Mouse (Mus musculus) urinary bladder, adult 18-20 months (tissue): ENCODE measurements around the gene Magohb.
"Not testable (repeated sequence)": the region's sequence is repeated elsewhere in the genome, so short reads cannot be mapped to it uniquely, and the experiment has no call there.

Experiments used
- DNase-seq, 2 experiments: peaks; one replicate each; pipeline ENCODE4 v3.0.0; 2022; ENCODE audit warnings: low spot score in 2 of 2, mixed read lengths in 2 of 2

The Magohb gene

DNA sequence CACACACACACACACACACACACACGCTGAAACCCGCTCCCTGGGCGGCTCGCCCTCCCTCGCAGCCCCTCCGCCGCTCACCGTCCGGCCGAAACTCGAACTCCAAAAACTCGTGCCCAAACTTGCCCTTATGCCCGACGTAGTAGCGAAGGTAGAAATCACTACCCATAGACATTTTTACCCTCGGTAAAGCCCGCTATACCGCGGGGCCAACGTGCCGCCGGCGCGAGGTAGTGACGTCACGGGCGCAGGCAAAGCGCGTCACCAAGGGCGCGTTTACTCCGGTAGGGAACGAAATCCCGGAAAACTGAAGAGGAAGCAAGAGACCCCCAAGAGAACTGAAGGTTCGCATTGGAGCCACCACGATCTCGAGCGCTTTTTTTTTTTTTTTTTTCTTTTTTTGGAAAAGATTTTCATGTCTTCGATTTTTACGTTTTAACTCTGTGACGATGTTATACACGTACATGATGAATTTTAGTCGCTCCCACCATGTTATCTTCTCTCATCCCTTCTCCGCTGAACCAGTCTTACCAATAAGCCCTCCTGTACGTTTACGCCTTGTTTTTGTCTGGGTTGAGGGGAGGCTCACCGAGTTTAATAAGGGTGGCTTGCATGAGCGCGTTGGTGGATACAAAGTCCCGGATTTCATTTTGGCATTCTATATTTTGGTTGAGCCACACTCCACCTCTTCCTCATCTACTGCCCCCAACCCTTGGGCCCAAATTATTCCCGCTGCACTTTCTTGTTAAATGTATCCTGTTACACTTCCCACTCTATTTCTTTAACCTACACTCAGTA lies at the start of gene Magohb:
TSS of gene Magohb (minus strand) at position 254 of the 798 bp plus-strand sequence.
- DNase-seq, result peak; percentile 66 to 88

DNA sequence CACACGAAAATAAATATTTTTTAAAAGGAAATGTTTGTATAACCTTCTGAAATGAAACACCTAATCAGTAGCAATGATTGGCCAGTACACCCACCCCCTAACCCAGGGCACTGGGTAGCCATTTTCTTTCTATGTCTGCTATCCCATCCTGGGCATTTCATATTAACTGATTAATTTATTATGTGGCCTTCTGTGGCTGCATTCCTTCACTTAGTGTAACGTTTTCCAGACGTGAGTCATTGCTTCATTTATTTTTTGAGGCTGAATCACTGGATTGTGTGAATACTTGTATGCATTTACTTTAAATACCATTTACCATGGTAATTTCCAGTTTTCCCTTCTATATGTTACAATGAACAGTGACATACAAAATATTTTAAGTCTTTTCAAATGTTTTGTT lies 47.0 kb upstream of the Magohb start:
- DNase-seq, result no peak

DNA sequence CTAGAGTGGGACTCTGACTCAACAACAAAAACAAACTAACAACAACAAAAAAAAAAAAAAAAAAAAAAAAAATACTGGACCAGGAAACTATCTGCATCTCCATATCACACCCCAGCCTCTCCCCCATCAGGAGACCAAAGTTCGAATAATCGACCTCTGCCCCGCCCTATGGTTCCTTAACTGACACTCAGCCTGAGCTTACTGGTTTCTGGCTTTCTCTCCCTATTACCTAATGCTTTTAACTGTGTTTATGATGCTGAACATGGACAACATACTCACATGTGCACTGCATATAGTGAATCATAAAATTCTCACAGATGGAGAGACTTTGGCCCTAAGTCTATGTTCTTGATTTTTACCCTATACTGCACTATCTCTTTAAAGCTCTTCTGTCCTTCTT lies 46.3 kb upstream of the Magohb start:
- DNase-seq, result no peak

- no peak for DNase-seq
Observed at GRCm38 (mm10) chr6:131338787-131339186, 45.7 kb upstream of the Magohb start.

DNA sequence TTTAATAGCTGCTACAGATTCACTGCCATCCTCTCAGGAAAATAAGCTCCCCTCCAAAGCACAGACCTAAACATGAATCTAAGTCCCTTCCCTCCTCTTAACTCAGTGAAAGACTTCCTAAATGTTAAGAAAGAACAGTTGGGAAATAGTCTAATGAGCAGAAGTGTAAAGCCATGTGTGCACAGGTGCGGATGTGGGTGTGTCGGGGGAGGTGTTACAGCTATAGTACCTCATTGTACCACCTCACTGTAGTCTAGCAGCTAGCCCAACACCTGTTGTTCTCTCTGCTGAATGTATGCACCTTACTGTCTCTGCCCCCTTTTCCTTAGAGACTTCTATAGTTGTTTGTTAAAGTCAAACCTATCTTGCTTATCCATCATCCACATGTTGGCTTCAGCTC lies 34.0 kb upstream of the Magohb start:
- no peak for DNase-seq

DNA sequence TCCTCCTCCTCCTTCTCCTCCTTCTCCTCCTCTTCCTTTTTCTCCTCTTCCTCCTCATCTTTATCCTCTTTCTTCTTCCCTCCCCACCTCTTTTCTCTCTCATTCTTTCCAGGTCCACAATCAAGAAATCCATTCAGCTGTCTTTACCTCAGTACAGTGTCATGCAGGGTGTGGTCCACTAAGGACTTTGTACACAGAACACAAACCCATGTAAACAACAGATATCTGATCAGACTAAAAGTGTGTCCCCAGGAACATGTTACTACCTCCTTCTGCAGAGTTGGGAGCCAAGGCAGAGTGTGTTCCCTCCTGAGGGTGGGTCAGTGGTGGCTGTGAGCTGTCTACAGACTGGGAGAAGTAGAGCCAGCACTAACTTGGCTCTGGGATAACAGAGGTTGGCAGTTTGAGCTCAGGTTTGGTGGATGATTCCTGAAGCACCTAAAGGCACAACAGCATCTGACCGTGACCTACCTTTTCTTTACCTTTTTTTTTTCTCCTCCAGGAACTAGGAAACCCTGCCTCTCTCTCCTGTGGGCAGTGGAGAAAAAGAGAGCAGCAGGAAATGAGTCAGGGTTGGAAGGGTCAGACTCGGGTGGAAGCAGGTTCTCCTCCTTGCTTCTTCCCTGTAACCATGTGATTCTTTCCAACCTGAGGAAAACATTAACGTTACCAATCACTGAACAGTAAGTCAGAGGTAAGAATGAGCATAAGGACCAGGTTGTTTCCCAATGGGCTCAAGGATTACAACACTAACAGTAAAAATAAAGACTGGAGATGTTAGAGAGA lies 29.0 kb upstream of the Magohb start:
- peak; percentile 18 to 26 for DNase-seq

GRCm38 (mm10) chr6:131316155-131317101 lies 23.4 kb upstream of the Magohb start:
- peak in 1 of 2 experiments; percentile 43 for DNase-seq

DNA sequence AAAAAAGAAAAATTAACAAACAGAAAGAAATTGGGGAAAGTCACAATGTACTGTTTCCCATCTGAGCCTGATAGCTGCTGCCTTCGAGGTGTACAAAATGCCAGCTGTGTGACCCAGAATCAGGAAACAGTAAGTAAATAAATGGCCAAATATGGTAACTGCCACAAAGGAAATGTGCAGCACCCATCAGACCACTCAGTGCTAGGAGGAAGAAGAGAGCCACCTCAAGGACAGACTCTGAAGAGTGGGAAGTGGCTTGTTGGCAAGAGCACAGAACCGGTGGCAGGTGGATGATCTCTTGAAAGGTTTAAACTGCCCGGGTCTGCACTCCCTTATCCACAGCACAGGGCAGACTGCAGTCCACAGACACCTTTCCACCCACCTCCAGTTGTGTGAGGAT lies 15.0 kb upstream of the Magohb start:
- no peak for DNase-seq

- DNase-seq, result no peak
Observed at GRCm38 (mm10) chr6:131304776-131305175, 11.7 kb upstream of the Magohb start.

DNA sequence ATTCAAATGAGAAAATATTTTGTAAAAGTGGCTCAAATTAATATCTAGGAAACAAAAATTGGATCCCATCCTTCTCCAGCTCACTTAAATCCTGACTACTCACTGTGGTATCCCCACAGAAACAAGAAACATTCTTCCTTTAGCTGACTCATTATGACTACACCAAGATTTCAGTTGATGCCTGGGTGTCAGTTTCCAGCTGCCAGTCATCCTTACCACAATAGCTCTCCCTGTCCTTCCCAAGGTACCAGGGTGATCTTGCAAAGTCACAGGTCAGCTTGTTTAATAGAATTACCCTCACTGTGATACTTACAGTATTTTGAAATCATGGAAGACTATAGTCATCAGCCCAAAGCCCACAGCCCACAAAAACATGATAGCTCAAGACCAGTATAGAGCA lies 5.5 kb upstream of the Magohb start:
- DNase-seq, result no peak

GRCm38 (mm10) chr6:131294435-131295112 lies 1.5 kb upstream of the Magohb start:
- no peak for DNase-seq

- no peak for DNase-seq
Observed at GRCm38 (mm10) chr6:131293916-131294315, 872 bp upstream of the Magohb start.

DNA sequence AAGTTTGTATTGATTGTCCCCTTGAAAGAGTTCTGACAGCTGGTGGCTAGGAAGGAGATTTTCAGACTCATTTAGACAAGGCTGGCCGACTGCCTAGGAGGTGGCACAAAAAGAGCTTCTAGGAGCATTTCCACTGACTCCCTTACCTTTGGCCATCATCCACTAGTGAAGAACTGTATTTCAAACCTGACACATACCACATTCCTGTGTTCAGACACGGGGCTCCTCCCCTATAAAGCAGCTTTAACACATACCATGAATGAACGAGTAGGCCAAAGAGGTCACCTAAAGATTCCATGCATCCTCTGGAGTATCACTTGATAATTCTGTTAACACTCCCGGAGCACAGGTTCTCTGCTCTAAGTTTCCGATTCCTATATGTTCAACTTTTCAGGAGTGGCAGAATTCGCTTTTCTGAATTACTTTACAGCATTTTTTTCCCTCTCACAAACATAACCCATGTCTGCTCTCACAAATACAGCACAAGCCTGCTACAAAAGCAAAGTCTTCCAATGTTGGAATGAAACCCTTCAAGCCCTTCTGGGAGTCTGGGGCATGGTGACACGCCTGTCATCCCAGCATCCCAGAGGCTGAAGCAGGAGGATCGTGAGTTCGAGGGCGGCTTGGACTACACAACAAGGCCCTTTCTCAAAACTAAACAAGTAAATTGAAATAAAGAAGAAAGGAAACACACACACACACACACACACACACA lies 611 bp downstream of the Magohb start:
- no peak for DNase-seq

GRCm38 (mm10) chr6:131290430-131290829 lies 2.6 kb downstream of the Magohb start:
- DNase-seq, result no peak

- DNase-seq, result not testable (repeated sequence)
Observed at GRCm38 (mm10) chr6:131278160-131278559, 14.9 kb downstream of the Magohb start.

DNA sequence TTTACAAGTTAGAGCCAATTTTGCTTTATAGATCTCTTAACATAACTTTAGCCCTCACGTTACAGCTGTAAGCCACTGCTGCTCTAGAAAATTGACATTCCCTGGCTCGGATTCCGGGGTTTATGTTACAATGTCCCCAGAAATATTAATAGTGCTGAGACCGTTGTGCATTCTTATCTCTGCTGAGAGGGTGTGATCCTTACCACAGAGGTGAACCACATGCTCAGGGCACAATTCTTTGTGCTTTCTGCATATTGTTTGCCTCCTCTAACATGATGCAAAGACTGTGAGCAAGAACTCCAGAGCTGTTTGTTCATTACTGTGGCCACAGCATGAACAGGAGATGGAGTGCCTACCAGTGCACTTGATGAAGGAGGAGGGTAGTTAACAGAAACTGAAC lies 16.4 kb downstream of the Magohb start:
- DNase-seq, result no peak

DNA sequence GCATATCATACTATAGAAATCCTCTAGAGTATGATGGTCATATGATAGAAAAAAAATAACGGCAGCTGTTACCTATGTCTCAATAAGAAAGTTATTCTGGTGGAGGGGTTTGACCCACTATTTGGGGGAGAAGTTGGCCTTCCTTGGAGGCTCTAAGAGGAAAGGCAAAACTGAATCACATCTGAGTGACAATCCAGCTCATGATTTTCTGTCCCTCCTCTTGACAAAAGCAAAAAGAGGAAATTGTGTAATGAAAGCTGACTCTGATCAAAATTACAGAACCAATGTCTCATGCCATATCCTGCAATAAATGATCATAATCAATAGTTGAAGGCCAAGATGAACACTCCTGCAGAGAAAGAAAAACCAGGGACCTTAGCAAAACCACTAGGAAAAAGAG lies 20.7 kb downstream of the Magohb start:
- DNase-seq, result no peak

DNA sequence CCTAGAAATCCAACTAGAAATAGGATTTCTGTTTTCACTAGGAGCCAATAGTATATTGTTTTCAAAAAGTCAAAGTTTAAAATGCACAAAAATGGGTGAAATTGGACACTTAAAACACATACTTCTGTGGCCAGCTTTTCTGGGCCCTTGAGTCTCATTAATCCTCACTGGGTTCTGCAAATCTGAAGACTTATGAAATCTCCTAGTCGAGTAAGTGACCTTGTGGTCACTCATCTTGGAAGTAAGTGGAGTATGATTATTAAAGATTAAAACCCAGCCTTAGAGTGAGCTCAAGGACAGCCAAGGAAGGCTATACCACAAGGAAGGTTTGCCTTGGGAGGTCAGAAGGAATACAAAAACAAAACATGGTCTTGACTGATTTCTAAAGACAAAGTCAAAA lies 22.7 kb downstream of the Magohb start:
- no peak for DNase-seq

- no peak for DNase-seq
Observed at GRCm38 (mm10) chr6:131269599-131269998, 23.4 kb downstream of the Magohb start.

- no peak for DNase-seq
Observed at GRCm38 (mm10) chr6:131264175-131264574, 28.9 kb downstream of the Magohb start.

- no peak for DNase-seq
Observed at GRCm38 (mm10) chr6:131262778-131263177, 30.3 kb downstream of the Magohb start.
